In the genomic region with DNA sequence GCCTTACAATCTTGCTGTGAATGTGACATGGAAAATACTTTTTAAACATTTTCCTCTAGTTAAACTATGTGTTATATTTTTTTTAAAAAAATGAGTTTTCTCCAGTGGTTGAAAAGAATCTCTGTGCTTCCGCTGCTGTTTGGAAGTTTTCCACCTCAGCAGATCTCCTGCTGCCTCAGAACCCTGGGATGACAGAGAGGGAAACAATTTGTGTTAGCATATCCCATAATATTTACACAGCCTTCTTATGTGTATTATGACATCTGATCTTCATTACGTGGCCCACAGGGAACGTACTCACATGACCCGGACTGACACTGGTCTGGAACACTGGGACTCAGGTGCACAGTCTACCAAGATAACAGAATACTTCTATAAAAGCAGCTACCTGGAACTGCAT, we compare ENCODE assay signal across 26 mouse cellular contexts.
"Had no signal": no experiment of that assay in that cellular context is flagged by ENCODE, and none has a peak within 500 bp of the region (broad histone marks: within the 10 kb centered on the region; RNA-seq: fewer than 3 reads in every experiment).

No protein-coding gene starts in this region.

- H3K9me3 ChIP-seq: heart, embryonic 10.5 days; heart, embryonic 12.5 days; hindbrain, embryonic 10.5 days; hindbrain, embryonic 12.5 days; intestine, embryonic 15.5 days; limb, embryonic 13.5 days; liver, embryonic 13.5 days had no signal

- H3K9ac ChIP-seq: heart, embryonic 12.5 days; hindbrain, embryonic 12.5 days; hindbrain, embryonic 14.5 days; intestine, embryonic 15.5 days; limb, embryonic 13.5 days; liver, embryonic 13.5 days had no signal

- H3K4me2 ChIP-seq: heart, embryonic 12.5 days; hindbrain, embryonic 12.5 days; hindbrain, embryonic 14.5 days; intestine, embryonic 15.5 days; limb, embryonic 13.5 days; liver, embryonic 11.5 days; liver, embryonic 13.5 days had no signal

- H3K4me3 ChIP-seq: gastrocnemius, adult 2 months; heart, embryonic 10.5 days; heart, embryonic 12.5 days; hindbrain, embryonic 10.5 days; hindbrain, embryonic 12.5 days; intestine, embryonic 15.5 days; layer of hippocampus, adult 2 months; left cerebral cortex, adult 2 months; limb, embryonic 13.5 days; liver, embryonic 13.5 days had no signal

- DNase-seq: gastrocnemius, adult 2 months; gastrocnemius, postnatal 10 days; gastrocnemius, postnatal 25 days; heart, adult 18-20 months; heart, postnatal 10 days; heart, postnatal 4 days; kidney, adult 18-20 months; kidney, adult 8-10 months; kidney, postnatal 10 days; kidney, postnatal 25 days; kidney, postnatal 4 days; liver; liver, embryonic 13.5 days had no signal

- H3K27ac ChIP-seq: gastrocnemius, adult 2 months; heart, embryonic 10.5 days; hindbrain, embryonic 10.5 days; hindbrain, embryonic 12.5 days; hindbrain, embryonic 14.5 days; intestine, embryonic 15.5 days; layer of hippocampus, adult 2 months; left cerebral cortex, adult 2 months; liver, embryonic 13.5 days had no signal

- H3K27me3 ChIP-seq: hindbrain, embryonic 12.5 days had no signal

- ATAC-seq: hindbrain, embryonic 16.5 days; inflammation-experienced regulatory T-cells, adult 6 months; intestine, embryonic 15.5 days; intestine, postnatal 0 days had no signal

- H3K36me3 ChIP-seq: heart, embryonic 10.5 days; heart, embryonic 12.5 days; hindbrain, embryonic 10.5 days; hindbrain, embryonic 12.5 days; intestine, embryonic 15.5 days; limb, embryonic 13.5 days; liver, embryonic 13.5 days had no signal
